Mouse (Mus musculus): ENCODE results near the gene 1600012H06Rik. TPM values are rescaled to one million over a fixed set of nuclear protein-coding genes. Genes with fewer than 3 reads are reported as not detected.
"Not testable (repeated sequence)": the region's sequence is repeated elsewhere in the genome, so short reads cannot be mapped to it uniquely, and the experiment has no call there.

1600012H06Rik gene
- polyA plus RNA-seq, 1 experiment from 2014 or later, result 11.2 TPM

GRCm38 (mm10) chr17:14978362-14979038 lies 35.5 kb downstream of the 1600012H06Rik start, which contains the start of the genes 9030025P20Rik and Gm3417:
Gene 9030025P20Rik (plus strand): TSS chr17:14978468.
Gene Gm3417 (minus strand): TSS chr17:14978790.
- H3K4me3 ChIP-seq (replicated peaks), result peak within 1 kb of the TSS; percentile 32; the same call in 1 of the 2 replicates
- H3K27ac ChIP-seq; DNase-seq; H3K9ac ChIP-seq; H3K4me1 ChIP-seq (replicated peaks); H3K27me3 ChIP-seq; H3K36me3 ChIP-seq; H3K9me3 ChIP-seq (replicated peaks): not testable (repeated sequence)
- WGBS (ENCODE audit: insufficient replicate concordance), result no CpG with 5 or more reads among the region's 60 CpGs
- peak within 1 kb of the TSS; percentile 48 for H3K4me2 ChIP-seq
- peak; percentile 96 for ATAC-seq (ENCODE audit: low read depth)

- H3K9me3 ChIP-seq (replicated peaks); H3K27ac ChIP-seq; ATAC-seq (ENCODE audit: low read depth); H3K4me1 ChIP-seq (replicated peaks); H3K4me3 ChIP-seq (replicated peaks); H3K9ac ChIP-seq; H3K4me2 ChIP-seq; H3K27me3 ChIP-seq; DNase-seq; H3K36me3 ChIP-seq: not testable (repeated sequence)
- WGBS (ENCODE audit: insufficient replicate concordance), result 76% methylated on average over 4 of the region's 5 CpGs
Observed at GRCm38 (mm10) chr17:14990116-14990702, 47.2 kb downstream of the 1600012H06Rik start.

GRCm38 (mm10) chr17:14992522-14993138 lies 49.6 kb downstream of the 1600012H06Rik start:
- not testable (repeated sequence) for H3K4me3 ChIP-seq (replicated peaks); H3K36me3 ChIP-seq; H3K9ac ChIP-seq; H3K27ac ChIP-seq; H3K4me1 ChIP-seq (replicated peaks); H3K27me3 ChIP-seq; H3K9me3 ChIP-seq (replicated peaks); H3K4me2 ChIP-seq; DNase-seq
- peak; percentile 71 for ATAC-seq (ENCODE audit: low read depth)
- WGBS (ENCODE audit: insufficient replicate concordance), result no CpG with 5 or more reads among the region's 98 CpGs

GRCm38 (mm10) chr17:14993139-14993832 lies 50.3 kb downstream of the 1600012H06Rik start:
- ATAC-seq (ENCODE audit: low read depth), result peak; percentile 51
- H3K27ac ChIP-seq, result not testable (repeated sequence)

GRCm38 (mm10) chr17:14994140-14994539 lies 51.2 kb downstream of the 1600012H06Rik start:
- DNase-seq; ATAC-seq (ENCODE audit: low read depth): not testable (repeated sequence)

More at GRCm38 (mm10) chr17:14993139-14993832, 50.3 kb downstream of the 1600012H06Rik start:
- not testable (repeated sequence) for H3K9ac ChIP-seq; H3K27me3 ChIP-seq; DNase-seq; H3K4me2 ChIP-seq; H3K9me3 ChIP-seq (replicated peaks); H3K36me3 ChIP-seq; H3K4me3 ChIP-seq (replicated peaks); H3K4me1 ChIP-seq (replicated peaks)
- WGBS (ENCODE audit: insufficient replicate concordance), result no CpG with 5 or more reads among the region's 47 CpGs

GRCm38 (mm10) chr17:15000047-15000446 lies 57.1 kb downstream of the 1600012H06Rik start:
- not testable (repeated sequence) for H3K27me3 ChIP-seq; H3K36me3 ChIP-seq; H3K9me3 ChIP-seq (replicated peaks); H3K27ac ChIP-seq; DNase-seq; H3K9ac ChIP-seq; H3K4me1 ChIP-seq (replicated peaks); H3K4me3 ChIP-seq (replicated peaks); H3K4me2 ChIP-seq
- peak; percentile 81 for ATAC-seq (ENCODE audit: low read depth)
- no CpG with 5 or more reads among the region's 4 CpGs for WGBS (ENCODE audit: insufficient replicate concordance)

More at GRCm38 (mm10) chr17:14994140-14994539, 51.2 kb downstream of the 1600012H06Rik start:
- H3K36me3 ChIP-seq; H3K4me3 ChIP-seq (replicated peaks); H3K4me1 ChIP-seq (replicated peaks); H3K4me2 ChIP-seq; H3K27ac ChIP-seq; H3K9me3 ChIP-seq (replicated peaks); H3K27me3 ChIP-seq; H3K9ac ChIP-seq: not testable (repeated sequence)
- no CpG with 5 or more reads among the region's 5 CpGs for WGBS (ENCODE audit: insufficient replicate concordance)

GRCm38 (mm10) chr17:15009088-15009487 lies 66.1 kb downstream of the 1600012H06Rik start:
- not testable (repeated sequence) for H3K4me1 ChIP-seq (replicated peaks); H3K27me3 ChIP-seq; H3K36me3 ChIP-seq; H3K4me3 ChIP-seq (replicated peaks); H3K9me3 ChIP-seq (replicated peaks); H3K27ac ChIP-seq; H3K4me2 ChIP-seq; H3K9ac ChIP-seq; DNase-seq
- ATAC-seq (ENCODE audit: low read depth), result peak; percentile 14; the same call in 1 of the 2 replicates
- WGBS (ENCODE audit: insufficient replicate concordance), result no CpG with 5 or more reads among the region's 3 CpGs

Other genes starting within 250 kb of the 1600012H06Rik start
- gene Thbs2, start 248.9 kb upstream of the 1600012H06Rik start, polyA plus RNA-seq (2015; fragmentation: Nextera tagmentation; extraction: Ambion mirVana), result 1.0 and 1.1 TPM in 2 replicates
- 1.3 and 1.7 TPM in 2 replicates for gene Wdr27, start within 50 bp of the 1600012H06Rik start, polyA plus RNA-seq (2015; fragmentation: Nextera tagmentation; extraction: Ambion mirVana)
- gene Phf10, start 18.1 kb downstream of the 1600012H06Rik start, polyA plus RNA-seq (2015; fragmentation: Nextera tagmentation; extraction: Ambion mirVana), result 95.9 and 100 TPM in 2 replicates
- gene 9030025P20Rik, start 35.3 kb downstream of the 1600012H06Rik start, polyA plus RNA-seq (2015; fragmentation: Nextera tagmentation; extraction: Ambion mirVana), result 5.3 and 5.9 TPM in 2 replicates
- gene Gm3417, start 35.6 kb downstream of the 1600012H06Rik start, polyA plus RNA-seq (2015; fragmentation: Nextera tagmentation; extraction: Ambion mirVana), result 1.2 and 1.7 TPM in 2 replicates
- gene Gm3435, start 67.0 kb downstream of the 1600012H06Rik start, polyA plus RNA-seq (2015; fragmentation: Nextera tagmentation; extraction: Ambion mirVana), result 3.8 and 4.8 TPM in 2 replicates
- gene Ermard, start 98.0 kb downstream of the 1600012H06Rik start, polyA plus RNA-seq (2015; fragmentation: Nextera tagmentation; extraction: Ambion mirVana), result 28.6 and 31.5 TPM in 2 replicates
- gene Tcte3, start 98.3 kb downstream of the 1600012H06Rik start, polyA plus RNA-seq (2015; fragmentation: Nextera tagmentation; extraction: Ambion mirVana), result 2.1 and 3.1 TPM in 2 replicates
- 3.9 and 4.9 TPM in 2 replicates for gene Gm3448, start 98.4 kb downstream of the 1600012H06Rik start, polyA plus RNA-seq (2015; fragmentation: Nextera tagmentation; extraction: Ambion mirVana)

Measured in liver, embryonic 13.5 days (tissue).